Mouse (Mus musculus) stomach, postnatal 0 days (tissue): ENCODE data around the gene Efhc2.

Source experiments
- CTCF ChIP-seq: IDR thresholded peaks from 2 replicates; pipeline ENCODE4 v1.5.1; 2016; ENCODE audit warnings: antibody characterized with exemption, low read depth, mild to moderate bottlenecking, moderate library complexity
- EP300 ChIP-seq: optimal IDR thresholded peaks from 2 replicates; pipeline ENCODE3; 2016; ENCODE audit warnings: antibody characterized with exemption

DNA sequence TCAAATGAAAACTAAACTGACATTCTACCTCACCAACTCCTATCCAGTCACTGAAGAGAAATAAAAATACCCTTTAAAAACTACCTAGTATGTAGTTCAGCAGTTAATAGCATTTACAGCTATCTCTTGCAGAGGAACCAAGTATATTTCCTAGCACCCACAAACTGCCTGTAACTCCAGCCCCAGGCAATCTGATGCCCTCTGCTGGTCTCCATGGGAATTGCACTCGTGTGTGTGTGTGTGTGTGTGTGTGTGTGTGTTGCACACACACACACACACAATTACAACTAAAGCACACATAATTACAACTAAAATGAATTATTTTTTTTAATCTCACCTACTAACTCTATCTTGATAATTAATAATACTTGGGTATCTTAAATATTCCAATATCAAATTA, 153.5 kb downstream of the Efhc2 start:
- TF ChIP-seq EP300 (no peak), CTCF (peak; percentile 24)
